Mouse (Mus musculus) liver, adult 2 months (tissue): Measurements from ENCODE around the gene Cyp2d22.

Experiments used
- CTCF ChIP-seq: fragments of 200-500 bp; IDR thresholded peaks from 2 replicates; pipeline ENCODE4 v1.5.1; 2011; ENCODE audit warnings: low read depth, low read length, control low read depth
- POLR2A ChIP-seq: fragments of 200-500 bp; IDR thresholded peaks from 2 replicates; pipeline ENCODE4 v1.6.1; 2011; ENCODE audit warnings: low read length, control low read depth; ENCODE audit not compliant: insufficient read depth; ENCODE audit errors: extremely low read depth

GRCm38 (mm10) chr15:82423471-82423870 lies 43.4 kb upstream of the Cyp2d22 start:
- TF ChIP-seq CTCF (no peak), POLR2A (no peak)
